Mouse (Mus musculus): Measurements from ENCODE around the gene Mllt3. TPM values are rescaled to one million over a fixed set of nuclear protein-coding genes. Genes with fewer than 3 reads are reported as not detected.

Gene Mllt3
- 151 and 163 TPM in 2 replicates for polyA plus RNA-seq (2015; fragmentation: Nextera tagmentation; extraction: Ambion mirVana)

DNA sequence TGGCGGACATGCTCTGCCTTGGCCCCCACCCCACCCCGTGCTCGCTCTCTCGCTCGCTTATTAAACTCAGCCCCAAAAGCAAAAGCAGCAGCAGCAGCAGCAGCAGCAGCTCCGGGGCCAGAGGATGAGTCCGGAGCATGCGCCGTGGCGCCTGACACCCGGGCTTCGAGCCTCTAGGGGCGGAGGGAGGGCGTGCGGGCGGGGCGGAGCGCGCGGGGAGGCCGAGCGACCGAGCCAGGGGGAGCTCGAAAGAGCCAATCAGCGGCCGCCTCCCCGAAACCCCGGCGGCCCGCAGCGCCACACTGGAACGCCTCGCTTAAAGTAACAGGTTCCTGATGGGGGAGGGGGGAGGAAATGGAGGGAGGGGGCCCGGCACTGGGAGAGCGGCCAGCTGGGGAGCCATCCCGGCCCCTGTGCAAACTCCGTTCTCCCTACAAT is at the start of gene Mllt3:
Gene Mllt3, minus strand, starts transcription at position 149 of the 438 bp plus-strand sequence.
- Histone ChIP-seq H3K36me3 (no peaks in the 10 kb centered on the region; the same call in 1 of the 2 replicates), H3K4me2 (replicated peaks) (peak within 1 kb of the TSS; percentile 80), H3K27me3 (no peaks in the 10 kb centered on the region), H3K27ac (replicated peaks) (peak within 1 kb of the TSS; percentile 98), H3K4me1 (peaks cover 47% of the 10 kb centered on the region), H3K9me3 (no peaks in the 10 kb centered on the region), H3K9ac (replicated peaks) (peak within 1 kb of the TSS; percentile 78), H3K4me3 (peak within 1 kb of the TSS; percentile 73)
- under 1% methylated on average over 37 of the region's 37 CpGs for WGBS
- ATAC-seq (replicated peaks) = peak; percentile 92

- WGBS = 90% methylated on average over 4 of the region's 4 CpGs
- H3K27me3 ChIP-seq = no peaks in the 10 kb centered on the region
- no peaks in the 10 kb centered on the region for H3K9me3 ChIP-seq
- no peak overlapping the region for H3K4me2 ChIP-seq (replicated peaks)
- H3K27ac ChIP-seq (replicated peaks) = no peak overlapping the region
- H3K9ac ChIP-seq (replicated peaks) = no peak overlapping the region
- no peak for ATAC-seq (replicated peaks)
- H3K4me1 ChIP-seq = no peaks in the 10 kb centered on the region
- H3K36me3 ChIP-seq = no peaks in the 10 kb centered on the region
- no peak overlapping the region for H3K4me3 ChIP-seq
These were observed 49.2 kb upstream of the Mllt3 start for GRCm38 (mm10) chr4:88082381-88082780.

GRCm38 (mm10) chr4:88081885-88082284 is 48.7 kb upstream of the Mllt3 start:
- H3K4me2 ChIP-seq (replicated peaks) = no peak overlapping the region
- no peaks in the 10 kb centered on the region for H3K4me1 ChIP-seq
- no peaks in the 10 kb centered on the region for H3K9me3 ChIP-seq
- no peaks in the 10 kb centered on the region for H3K36me3 ChIP-seq
- 97% methylated on average over 3 of the region's 3 CpGs for WGBS
- no peak overlapping the region for H3K9ac ChIP-seq (replicated peaks)
- ATAC-seq (replicated peaks) = no peak
- no peak overlapping the region for H3K4me3 ChIP-seq
- H3K27ac ChIP-seq (replicated peaks) = no peak overlapping the region
- no peaks in the 10 kb centered on the region for H3K27me3 ChIP-seq

DNA sequence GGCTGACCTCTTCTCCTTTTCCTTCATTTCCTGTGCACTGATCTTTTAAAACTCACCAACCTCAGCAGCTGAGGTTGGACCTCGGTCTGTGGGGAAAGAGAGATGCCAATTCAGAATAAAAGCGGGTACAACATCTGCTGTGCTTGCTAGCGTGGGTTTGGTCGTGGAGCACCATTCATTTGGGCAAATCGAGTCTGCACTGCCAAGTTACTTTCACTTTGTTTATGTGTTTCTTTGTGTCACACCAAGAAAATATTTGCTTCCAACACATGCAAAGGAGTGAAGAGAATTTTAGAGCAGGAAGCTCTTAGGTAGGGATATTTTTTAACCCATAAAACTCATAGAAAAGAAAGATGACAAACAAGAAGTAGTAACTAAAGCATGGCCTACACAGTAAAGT is 48.3 kb upstream of the Mllt3 start:
- WGBS = 66% methylated on average over 5 of the region's 5 CpGs

DNA sequence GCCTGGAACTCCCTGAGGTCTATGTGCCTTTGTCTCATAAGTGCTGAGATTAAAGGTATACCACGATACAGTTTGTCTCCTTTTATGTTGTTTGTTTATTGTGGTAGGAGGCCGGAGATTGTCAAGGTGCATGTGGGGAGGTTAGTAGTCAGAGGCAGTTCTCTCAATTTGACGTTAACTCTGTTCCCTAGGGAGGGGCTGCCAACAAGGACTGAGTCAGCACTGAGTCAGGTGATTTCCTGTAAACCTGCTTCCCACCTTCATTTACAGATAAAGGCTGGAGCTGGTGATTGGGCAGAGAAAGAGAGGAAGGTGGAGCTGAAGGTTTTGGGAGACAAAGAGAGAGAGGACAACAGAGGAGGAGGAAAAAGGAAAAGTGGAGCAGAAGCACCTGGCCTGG is 45.8 kb upstream of the Mllt3 start:
- H3K4me1 ChIP-seq = no peaks in the 10 kb centered on the region
- no peaks in the 10 kb centered on the region for H3K36me3 ChIP-seq
- H3K27ac ChIP-seq (replicated peaks) = no peak overlapping the region
- 85% methylated on average over 3 of the region's 3 CpGs for WGBS
- no peak overlapping the region for H3K4me3 ChIP-seq
- H3K4me2 ChIP-seq (replicated peaks) = no peak overlapping the region
- no peaks in the 10 kb centered on the region for H3K9me3 ChIP-seq
- no peaks in the 10 kb centered on the region for H3K27me3 ChIP-seq
- no peak for ATAC-seq (replicated peaks)
- H3K9ac ChIP-seq (replicated peaks) = no peak overlapping the region

More for the DNA sequence above, 48.3 kb upstream of the Mllt3 start:
- Histone ChIP-seq H3K27ac (replicated peaks) (no peak overlapping the region), H3K9me3 (no peaks in the 10 kb centered on the region), H3K4me1 (no peaks in the 10 kb centered on the region), H3K9ac (replicated peaks) (no peak overlapping the region), H3K4me3 (no peak overlapping the region), H3K27me3 (no peaks in the 10 kb centered on the region), H3K4me2 (replicated peaks) (no peak overlapping the region), H3K36me3 (no peaks in the 10 kb centered on the region)
- ATAC-seq (replicated peaks) = no peak

DNA sequence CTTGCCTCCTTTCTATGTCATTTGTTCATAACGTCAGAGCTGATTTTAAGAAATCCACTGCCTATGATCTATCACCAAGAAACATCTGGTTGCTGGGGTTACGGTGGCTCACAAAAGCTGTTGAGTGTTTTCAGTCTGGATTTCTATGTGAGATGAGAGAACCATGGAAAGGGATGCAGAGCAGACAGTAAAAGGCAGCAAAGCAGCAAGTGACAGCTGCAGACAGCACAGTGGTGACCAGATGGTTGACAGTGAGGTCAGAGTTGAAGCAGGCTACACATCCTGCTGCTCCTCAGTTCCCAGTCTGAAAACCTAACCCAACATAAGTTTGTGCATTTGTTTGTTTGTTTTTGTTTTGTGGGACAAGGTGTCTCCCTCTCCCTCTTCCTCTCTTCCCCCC is 42.2 kb upstream of the Mllt3 start:
- Histone ChIP-seq H3K4me1 (no peaks in the 10 kb centered on the region), H3K27ac (replicated peaks) (no peak overlapping the region), H3K9ac (replicated peaks) (no peak overlapping the region), H3K9me3 (no peaks in the 10 kb centered on the region), H3K27me3 (no peaks in the 10 kb centered on the region), H3K4me2 (replicated peaks) (no peak overlapping the region), H3K4me3 (no peak overlapping the region), H3K36me3 (no peaks in the 10 kb centered on the region)
- ATAC-seq (replicated peaks) = no peak
- WGBS = 73% methylated on average over 2 of the region's 2 CpGs

DNA sequence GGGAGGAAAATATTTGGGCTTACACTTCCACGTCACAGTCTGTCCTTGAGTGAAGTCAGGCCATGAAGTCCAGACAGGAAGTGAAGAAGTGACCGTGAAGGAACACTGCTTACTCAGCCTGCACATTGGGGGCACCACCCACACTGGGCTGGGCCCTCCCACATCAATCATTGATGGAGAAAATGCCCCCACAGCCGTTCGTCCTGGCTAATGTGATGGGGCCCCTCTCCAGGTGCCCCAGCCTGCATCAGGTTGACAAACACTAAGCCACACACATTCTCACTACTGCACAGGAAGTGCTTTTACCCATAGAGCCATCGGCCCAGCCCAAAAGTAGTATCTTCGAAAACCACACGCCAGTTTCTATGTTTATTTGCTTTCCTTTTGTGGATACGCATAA is 13.1 kb upstream of the Mllt3 start:
- H3K36me3 ChIP-seq = no peaks in the 10 kb centered on the region
- no peaks in the 10 kb centered on the region for H3K9me3 ChIP-seq
- H3K4me3 ChIP-seq = no peak overlapping the region
- H3K9ac ChIP-seq (replicated peaks) = no peak overlapping the region
- ATAC-seq (replicated peaks) = no peak
- H3K4me1 ChIP-seq = no peaks in the 10 kb centered on the region
- 81% methylated on average over 8 of the region's 8 CpGs for WGBS
- no peak overlapping the region for H3K4me2 ChIP-seq (replicated peaks)
- H3K27ac ChIP-seq (replicated peaks) = no peak overlapping the region
- no peaks in the 10 kb centered on the region for H3K27me3 ChIP-seq

DNA sequence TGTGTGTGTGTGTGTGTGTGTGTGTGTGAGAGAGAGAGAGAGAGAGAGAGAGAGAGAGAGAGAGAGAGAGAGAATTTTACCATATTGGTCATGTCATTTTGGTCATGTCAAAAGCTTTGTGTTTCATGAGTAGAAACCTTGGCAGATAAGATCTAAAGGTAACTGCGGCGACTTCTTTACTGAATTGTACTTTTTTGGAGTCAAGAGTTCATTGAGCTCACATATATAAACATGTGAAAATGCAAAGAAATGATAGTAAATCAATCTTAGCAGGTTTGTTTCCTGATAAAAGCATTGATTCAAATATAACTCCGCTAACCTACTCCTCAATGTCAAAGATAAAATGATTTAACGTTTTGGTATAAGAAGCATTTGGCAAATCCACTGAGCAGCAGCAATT is 12.0 kb upstream of the Mllt3 start:
- no peak overlapping the region for H3K9ac ChIP-seq (replicated peaks)
- ATAC-seq (replicated peaks) = no peak
- H3K27ac ChIP-seq (replicated peaks) = no peak overlapping the region
- no peak overlapping the region for H3K4me2 ChIP-seq (replicated peaks)
- no peak overlapping the region for H3K4me3 ChIP-seq
- no peaks in the 10 kb centered on the region for H3K9me3 ChIP-seq
- H3K4me1 ChIP-seq = no peaks in the 10 kb centered on the region
- 86% methylated on average over 4 of the region's 4 CpGs for WGBS
- H3K27me3 ChIP-seq = no peaks in the 10 kb centered on the region
- no peaks in the 10 kb centered on the region for H3K36me3 ChIP-seq

DNA sequence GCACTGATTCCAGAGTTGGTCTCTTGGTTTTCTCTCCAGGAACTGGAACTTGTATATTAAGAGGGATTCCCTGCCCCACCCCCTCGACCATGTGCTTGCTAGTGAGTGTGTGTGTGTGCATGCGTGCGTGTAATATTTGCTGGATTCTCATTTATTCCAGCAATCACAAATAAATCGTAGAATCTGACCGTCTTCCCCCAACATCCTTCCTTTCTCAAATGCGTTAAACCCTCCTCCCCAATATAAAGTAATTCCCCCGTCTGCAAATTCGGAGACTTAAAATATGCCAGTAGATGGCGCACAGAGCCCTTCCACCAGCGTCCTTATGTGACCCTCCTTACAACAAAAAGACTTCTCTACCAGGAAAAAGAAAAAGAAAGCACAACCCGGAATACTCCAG is 2.2 kb upstream of the Mllt3 start:
- H3K27ac ChIP-seq (replicated peaks) = no peak overlapping the region
- H3K4me1 ChIP-seq = peaks cover 26% of the 10 kb centered on the region
- no peaks in the 10 kb centered on the region for H3K9me3 ChIP-seq
- no peaks in the 10 kb centered on the region for H3K36me3 ChIP-seq
- H3K4me3 ChIP-seq = peak overlapping the region; percentile 19
- H3K27me3 ChIP-seq = no peaks in the 10 kb centered on the region
- H3K9ac ChIP-seq (replicated peaks) = no peak overlapping the region
- peak overlapping the region; percentile 41 for H3K4me2 ChIP-seq (replicated peaks)
- no peak for ATAC-seq (replicated peaks)
- WGBS = 1% methylated on average over 11 of the region's 11 CpGs

GRCm38 (mm10) chr4:88034387-88035157 is 1.4 kb upstream of the Mllt3 start:
- Histone ChIP-seq H3K27ac (replicated peaks) (no peak overlapping the region), H3K9ac (replicated peaks) (no peak overlapping the region), H3K4me2 (replicated peaks) (peak overlapping the region; percentile 80), H3K36me3 (no peaks in the 10 kb centered on the region; the same call in 1 of the 2 replicates), H3K4me3 (peak overlapping the region; percentile 73), H3K4me1 (peaks cover 34% of the 10 kb centered on the region), H3K27me3 (no peaks in the 10 kb centered on the region), H3K9me3 (no peaks in the 10 kb centered on the region)
- no peak for ATAC-seq (replicated peaks)
- 3% methylated on average over 18 of the region's 18 CpGs for WGBS

- peak overlapping the region; percentile 73 for H3K4me3 ChIP-seq
- peak overlapping the region; percentile 78 for H3K9ac ChIP-seq (replicated peaks)
- H3K36me3 ChIP-seq = no peaks in the 10 kb centered on the region; the same call in 1 of the 2 replicates
- peak overlapping the region; percentile 98 for H3K27ac ChIP-seq (replicated peaks)
- 0% methylated on average over 25 of the region's 25 CpGs for WGBS
- peaks cover 41% of the 10 kb centered on the region for H3K4me1 ChIP-seq
- ATAC-seq (replicated peaks) = no peak
- H3K27me3 ChIP-seq = no peaks in the 10 kb centered on the region
- H3K4me2 ChIP-seq (replicated peaks) = peak overlapping the region; percentile 80
- H3K9me3 ChIP-seq = no peaks in the 10 kb centered on the region
These were observed 694 bp upstream of the Mllt3 start for GRCm38 (mm10) chr4:88033729-88034386.

Data from forebrain, embryonic 15.5 days (tissue).